Mouse (Mus musculus): ENCODE results near the gene Golgb1. TPM values are rescaled to one million over a fixed set of nuclear protein-coding genes. Genes with fewer than 3 reads are reported as not detected.

The Golgb1 gene
- polyA plus RNA-seq, 1 experiment: 49.7 TPM

DNA sequence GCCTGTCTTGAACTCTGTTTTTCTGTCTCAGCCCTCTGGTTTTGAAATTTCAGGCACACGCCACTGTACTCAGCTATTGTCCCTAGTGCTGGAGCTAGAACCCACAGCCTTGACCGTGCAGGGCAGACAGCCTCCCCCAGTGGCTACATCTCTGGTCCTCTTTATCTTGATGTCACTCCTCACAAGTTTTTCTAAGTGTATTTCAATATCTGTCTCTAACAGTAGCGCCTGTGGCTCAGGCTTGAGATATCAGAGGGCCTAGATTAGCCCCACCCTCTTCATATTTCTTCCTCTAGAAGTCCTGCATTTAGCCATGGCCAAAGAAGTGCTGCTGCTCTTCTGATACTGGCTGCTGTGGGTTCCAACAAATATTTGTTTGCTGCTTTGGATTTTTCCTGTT, 15.6 kb downstream of the Golgb1 start:
- Histone ChIP-seq H3K27me3 (ENCODE audit: control insufficient read depth, insufficient read depth, low read length) (no peaks in the 10 kb centered on the region), H3K36me3 (ENCODE audit: control insufficient read depth, insufficient read depth, low read length) (peaks cover 67% of the 10 kb centered on the region), H3K4me3 (ENCODE audit: low read depth, low read length) (no peak overlapping the region), H3K27ac (ENCODE audit: insufficient read depth, low read depth, low read length) (no peak overlapping the region), H3K4me1 (ENCODE audit: control insufficient read depth, insufficient read depth, insufficient read length, low read length) (no peaks in the 10 kb centered on the region)
- TF ChIP-seq CTCF (IDR thresholded peaks at IDR 0.05; ENCODE audit: extremely low read depth, insufficient read length, insufficient replicate concordance, low read depth, low read length): no peak
- TF ChIP-seq POLR2A (IDR thresholded peaks at IDR 0.05; ENCODE audit: low read depth, low read length): no peak
- WGBS: 94% methylated on average over 3 of the region's 3 CpGs

DNA sequence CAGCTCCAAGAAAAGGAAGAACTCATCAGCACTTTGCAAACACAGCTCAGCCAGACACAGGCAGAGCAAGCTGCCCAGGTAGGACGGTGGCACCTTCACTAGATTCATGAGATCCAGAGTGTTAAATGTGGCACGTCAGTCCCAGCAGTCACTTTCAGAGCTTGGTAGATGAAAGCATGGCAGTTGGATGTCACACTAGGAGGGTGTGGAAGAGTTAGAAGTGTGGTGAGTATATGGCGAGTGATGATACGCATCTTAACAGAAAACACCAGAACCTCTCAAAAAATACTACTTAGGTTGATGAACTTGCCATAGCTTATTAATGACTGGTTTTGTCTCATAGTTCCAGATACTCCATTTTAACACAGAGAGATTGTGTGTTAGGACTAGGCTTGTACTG, 16.5 kb downstream of the Golgb1 start:
- TF ChIP-seq CTCF (IDR thresholded peaks at IDR 0.05; ENCODE audit: extremely low read depth, insufficient read length, insufficient replicate concordance, low read depth, low read length): no peak
- TF ChIP-seq POLR2A (IDR thresholded peaks at IDR 0.05; ENCODE audit: low read depth, low read length): no peak
- no peaks in the 10 kb centered on the region for H3K4me1 ChIP-seq (ENCODE audit: control insufficient read depth, insufficient read depth, insufficient read length, low read length)
- no peaks in the 10 kb centered on the region for H3K27me3 ChIP-seq (ENCODE audit: control insufficient read depth, insufficient read depth, low read length)
- H3K4me3 ChIP-seq (ENCODE audit: low read depth, low read length): no peak overlapping the region
- no peak overlapping the region for H3K27ac ChIP-seq (ENCODE audit: insufficient read depth, low read depth, low read length)
- 95% methylated on average over 4 of the region's 4 CpGs for WGBS
- peaks cover 66% of the 10 kb centered on the region for H3K36me3 ChIP-seq (ENCODE audit: control insufficient read depth, insufficient read depth, low read length)

- H3K27me3 ChIP-seq (ENCODE audit: control insufficient read depth, insufficient read depth, low read length): no peaks in the 10 kb centered on the region
- no peak overlapping the region for H3K4me3 ChIP-seq (ENCODE audit: low read depth, low read length)
- H3K4me1 ChIP-seq (ENCODE audit: control insufficient read depth, insufficient read depth, insufficient read length, low read length): no peaks in the 10 kb centered on the region
- WGBS: 83% methylated on average over 10 of the region's 10 CpGs
- peaks cover 63% of the 10 kb centered on the region for H3K36me3 ChIP-seq (ENCODE audit: control insufficient read depth, insufficient read depth, low read length)
- H3K27ac ChIP-seq (ENCODE audit: insufficient read depth, low read depth, low read length): no peak overlapping the region
- no peak for TF ChIP-seq POLR2A (IDR thresholded peaks at IDR 0.05; ENCODE audit: low read depth, low read length)
- no peak for TF ChIP-seq CTCF (IDR thresholded peaks at IDR 0.05; ENCODE audit: extremely low read depth, insufficient read length, insufficient replicate concordance, low read depth, low read length)
Measured at GRCm38 (mm10) chr16:36893317-36893716, 18.4 kb downstream of the Golgb1 start.

GRCm38 (mm10) chr16:36896712-36897111, 21.8 kb downstream of the Golgb1 start:
- no peak overlapping the region for H3K4me3 ChIP-seq (ENCODE audit: low read depth, low read length)
- no peaks in the 10 kb centered on the region for H3K4me1 ChIP-seq (ENCODE audit: control insufficient read depth, insufficient read depth, insufficient read length, low read length)
- 91% methylated on average over 6 of the region's 6 CpGs for WGBS
- H3K36me3 ChIP-seq (ENCODE audit: control insufficient read depth, insufficient read depth, low read length): peaks cover 59% of the 10 kb centered on the region
- TF ChIP-seq CTCF (IDR thresholded peaks at IDR 0.05; ENCODE audit: extremely low read depth, insufficient read length, insufficient replicate concordance, low read depth, low read length) (no peak), POLR2A (IDR thresholded peaks at IDR 0.05; ENCODE audit: low read depth, low read length) (no peak)
- H3K27ac ChIP-seq (ENCODE audit: insufficient read depth, low read depth, low read length): no peak overlapping the region
- no peaks in the 10 kb centered on the region for H3K27me3 ChIP-seq (ENCODE audit: control insufficient read depth, insufficient read depth, low read length)

GRCm38 (mm10) chr16:36903156-36903555, 28.2 kb downstream of the Golgb1 start:
- 88% methylated on average over 5 of the region's 5 CpGs for WGBS
- H3K4me1 ChIP-seq (ENCODE audit: control insufficient read depth, insufficient read depth, insufficient read length, low read length): no peaks in the 10 kb centered on the region

DNA sequence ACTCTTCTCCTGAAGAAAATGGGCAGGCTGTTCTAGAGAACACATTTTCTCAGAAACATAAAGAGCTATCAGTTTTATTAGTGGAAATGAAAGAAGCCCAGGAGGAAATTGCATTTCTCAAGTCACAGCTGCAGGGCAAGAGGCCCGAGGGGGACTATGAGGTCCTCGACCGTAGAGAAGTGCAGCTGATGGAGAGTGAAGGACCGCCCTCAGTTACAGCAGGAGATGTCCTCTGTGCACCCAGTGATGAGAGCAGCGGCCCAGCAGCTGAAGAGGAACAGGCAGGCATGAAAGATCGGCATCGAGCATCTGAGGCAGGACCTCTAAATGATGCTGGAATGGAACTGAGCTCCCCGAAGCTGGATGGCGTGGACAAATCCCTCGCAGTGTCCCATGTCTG, 37.0 kb downstream of the Golgb1 start:
- no peak for TF ChIP-seq CTCF (IDR thresholded peaks at IDR 0.05; ENCODE audit: extremely low read depth, insufficient read length, insufficient replicate concordance, low read depth, low read length)
- TF ChIP-seq POLR2A (IDR thresholded peaks at IDR 0.05; ENCODE audit: low read depth, low read length): no peak
- Histone ChIP-seq H3K27me3 (ENCODE audit: control insufficient read depth, insufficient read depth, low read length) (no peaks in the 10 kb centered on the region), H3K36me3 (ENCODE audit: control insufficient read depth, insufficient read depth, low read length) (peaks cover 66% of the 10 kb centered on the region), H3K27ac (ENCODE audit: insufficient read depth, low read depth, low read length) (no peak overlapping the region), H3K4me3 (ENCODE audit: low read depth, low read length) (no peak overlapping the region), H3K4me1 (ENCODE audit: control insufficient read depth, insufficient read depth, insufficient read length, low read length) (no peaks in the 10 kb centered on the region)
- WGBS: 90% methylated on average over 10 of the region's 10 CpGs

More at GRCm38 (mm10) chr16:36903156-36903555, 28.2 kb downstream of the Golgb1 start:
- Histone ChIP-seq H3K27me3 (ENCODE audit: control insufficient read depth, insufficient read depth, low read length) (no peaks in the 10 kb centered on the region), H3K27ac (ENCODE audit: insufficient read depth, low read depth, low read length) (no peak overlapping the region), H3K4me3 (ENCODE audit: low read depth, low read length) (no peak overlapping the region), H3K36me3 (ENCODE audit: control insufficient read depth, insufficient read depth, low read length) (peaks cover 50% of the 10 kb centered on the region)
- TF ChIP-seq POLR2A (IDR thresholded peaks at IDR 0.05; ENCODE audit: low read depth, low read length): no peak

GRCm38 (mm10) chr16:36912311-36912710, 37.4 kb downstream of the Golgb1 start:
- no peaks in the 10 kb centered on the region for H3K4me1 ChIP-seq (ENCODE audit: control insufficient read depth, insufficient read depth, insufficient read length, low read length)
- no peaks in the 10 kb centered on the region for H3K27me3 ChIP-seq (ENCODE audit: control insufficient read depth, insufficient read depth, low read length)
- no peak for TF ChIP-seq POLR2A (IDR thresholded peaks at IDR 0.05; ENCODE audit: low read depth, low read length)
- no peak for TF ChIP-seq CTCF (IDR thresholded peaks at IDR 0.05; ENCODE audit: extremely low read depth, insufficient read length, insufficient replicate concordance, low read depth, low read length)
- H3K4me3 ChIP-seq (ENCODE audit: low read depth, low read length): no peak overlapping the region
- H3K36me3 ChIP-seq (ENCODE audit: control insufficient read depth, insufficient read depth, low read length): peaks cover 66% of the 10 kb centered on the region
- 92% methylated on average over 13 of the region's 13 CpGs for WGBS
- no peak overlapping the region for H3K27ac ChIP-seq (ENCODE audit: insufficient read depth, low read depth, low read length)

- TF ChIP-seq POLR2A (IDR thresholded peaks at IDR 0.05; ENCODE audit: low read depth, low read length) (no peak), CTCF (IDR thresholded peaks at IDR 0.05; ENCODE audit: extremely low read depth, insufficient read length, insufficient replicate concordance, low read depth, low read length) (no peak)
- no peak overlapping the region for H3K27ac ChIP-seq (ENCODE audit: insufficient read depth, low read depth, low read length)
- H3K4me1 ChIP-seq (ENCODE audit: control insufficient read depth, insufficient read depth, insufficient read length, low read length): no peaks in the 10 kb centered on the region
- H3K4me3 ChIP-seq (ENCODE audit: low read depth, low read length): no peak overlapping the region
- H3K36me3 ChIP-seq (ENCODE audit: control insufficient read depth, insufficient read depth, low read length): peaks cover 71% of the 10 kb centered on the region
- WGBS: 72% methylated on average over 5 of the region's 5 CpGs
- H3K27me3 ChIP-seq (ENCODE audit: control insufficient read depth, insufficient read depth, low read length): no peaks in the 10 kb centered on the region
Measured at GRCm38 (mm10) chr16:36914195-36914594, 39.3 kb downstream of the Golgb1 start.

Measured in small intestine, adult 2 months (tissue).